Mouse (Mus musculus): ENCODE data around the gene Gm21292.
"Not testable (repeated sequence)": the region's sequence is repeated elsewhere in the genome, so short reads cannot be mapped to it uniquely, and the experiment has no call there.

Gm21292 gene

DNA sequence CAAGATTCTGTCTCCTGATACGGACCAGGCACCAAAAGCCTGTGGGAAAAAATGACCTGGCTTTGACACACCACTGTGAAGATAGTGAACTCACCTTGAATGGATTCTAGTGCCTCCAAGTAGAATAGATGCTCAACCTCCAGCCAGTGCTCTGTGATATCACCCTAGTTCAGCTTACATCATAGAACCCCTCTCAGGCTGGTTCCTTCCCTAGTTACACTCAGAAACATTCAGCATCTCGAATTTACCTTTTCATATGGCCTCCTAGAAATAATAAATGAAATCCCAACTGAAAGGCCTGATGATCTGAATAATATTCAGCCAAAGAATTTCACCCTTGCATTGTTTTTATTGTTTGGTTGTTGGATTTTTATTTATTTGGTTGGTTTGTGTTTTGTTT is at the start of gene Gm21292:
Gene Gm21292 (minus strand): TSS at position 101 of the 400 bp plus-strand sequence.
- DNase-seq, result not testable (repeated sequence)

Measured in heart, adult 11 months (tissue).